Mouse (Mus musculus): ENCODE measurements around the gene Znhit6. TPM values are rescaled to one million over a fixed set of nuclear protein-coding genes. Genes with fewer than 3 reads are reported as not detected.

Gene Znhit6
- polyA plus RNA-seq, 1 experiment from 2014 or later = 38.2 TPM

Other genes with a start within 250 kb of the Znhit6 start
- 8.5 and 10.2 TPM in 2 replicates for gene Ccn1, start 73.8 kb downstream of the Znhit6 start, polyA plus RNA-seq (2015; fragmentation: Nextera tagmentation; extraction: Ambion mirVana)
- 61.3 and 69.2 TPM in 2 replicates for gene Ddah1, start 182.5 kb downstream of the Znhit6 start, polyA plus RNA-seq (2015; fragmentation: Nextera tagmentation; extraction: Ambion mirVana)

Data from midbrain, embryonic 13.5 days (tissue).